Mouse (Mus musculus): ENCODE data around the gene Srcap.

DNA sequence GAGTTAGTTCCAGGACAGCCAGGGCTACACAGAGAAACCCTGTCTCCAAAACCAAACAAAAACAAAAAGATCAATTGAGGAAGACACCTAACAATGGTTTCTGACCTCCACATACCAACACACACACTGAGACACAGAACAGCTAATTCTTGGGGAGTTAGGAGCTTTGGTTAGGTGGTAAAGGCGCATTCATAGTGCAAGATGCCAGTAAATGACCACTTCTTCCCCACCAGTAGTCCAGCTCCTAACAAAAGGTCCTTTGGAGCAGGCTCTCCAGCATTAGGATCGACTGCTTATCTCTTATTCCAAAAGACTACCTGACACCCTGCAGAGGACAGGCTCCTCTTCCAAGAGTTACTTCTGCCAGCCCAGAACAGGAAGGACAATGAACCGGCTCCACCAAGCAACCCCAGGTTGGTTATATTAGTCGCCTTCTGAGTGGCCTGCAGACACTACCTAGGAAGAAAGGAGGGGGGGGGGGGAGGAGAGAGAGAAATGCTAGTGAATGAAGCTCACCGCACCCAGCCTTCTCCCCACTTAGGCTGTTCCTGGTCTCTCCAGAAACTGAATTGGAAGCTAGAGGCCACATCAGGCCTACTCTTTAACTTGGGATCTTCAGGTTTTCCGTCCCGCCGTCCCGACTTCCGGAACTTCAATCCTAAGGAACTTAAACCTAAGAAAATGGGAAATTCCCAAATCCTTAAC is 41.6 kb upstream of the Srcap start:
- TF ChIP-seq POLR2AphosphoS5 (IDR thresholded peaks at IDR 0.05; ENCODE audit: insufficient replicate concordance, low read depth, low read length) (no peak), TAL1 (conservative IDR thresholded peaks at IDR 0.05; ENCODE audit: low read depth, low read length) (no peak), CTCF (IDR thresholded peaks at IDR 0.05; ENCODE audit: low read depth, low read length) (no peak)
